Mouse (Mus musculus) kidney, embryonic 14.5 days (tissue): Measurements from ENCODE around the gene Jmjd1c. TPM values are rescaled to one million over a fixed set of nuclear protein-coding genes. Genes with fewer than 3 reads are reported as not detected.

ENCODE experiments used
- ATAC-seq: fragments of 200-750 bp; cut with Nextera tagmentation; 2 replicates; pipeline ENCODE4 v1.8.0; 2017; ENCODE audit warnings: moderate number of reproducible peaks, mild to moderate bottlenecking, moderate TSS enrichment, moderate library complexity; ENCODE audit not compliant: low FRiP score, low TSS enrichment
- H3K27ac ChIP-seq: fragments of 300-500 bp; sonication (generic); 2 replicates; pipeline ENCODE4 v1.5.1; 2014; ENCODE audit warnings: low read depth, mild to moderate bottlenecking, low read length, moderate library complexity, mixed read lengths
- H3K27me3 ChIP-seq: fragments of 300-500 bp; sonication (generic); 2 replicates; pipeline ENCODE4 v1.6.1; 2014; ENCODE audit warnings: mild to moderate bottlenecking, low read length; ENCODE audit not compliant: control insufficient read depth, insufficient read depth
- H3K36me3 ChIP-seq: fragments of 300-500 bp; sonication (generic); 2 replicates; pipeline ENCODE4 v1.6.1; 2014; ENCODE audit warnings: low read length, mixed read lengths; ENCODE audit not compliant: control insufficient read depth, insufficient read depth
- H3K4me1 ChIP-seq: fragments of 300-500 bp; sonication (generic); 2 replicates; pipeline ENCODE4 v1.6.1; 2014; ENCODE audit warnings: low read length, mixed read lengths; ENCODE audit not compliant: control insufficient read depth, insufficient read depth
- H3K4me2 ChIP-seq: fragments of 300-500 bp; sonication (generic); replicated peaks from 2 replicates; pipeline ENCODE4 v1.6.1; 2014; ENCODE audit warnings: low read depth, mild to moderate bottlenecking, low read length
- H3K4me3 ChIP-seq: fragments of 300-500 bp; sonication (generic); 2 replicates; pipeline ENCODE4 v1.5.1; 2014; ENCODE audit warnings: mild to moderate bottlenecking, low read length
- H3K9ac ChIP-seq: fragments of 300-500 bp; sonication (generic); 2 replicates; pipeline ENCODE4 v1.6.1; 2014; ENCODE audit warnings: low read depth, mild to moderate bottlenecking, low read length, moderate library complexity
- H3K9me3 ChIP-seq: fragments of 300-500 bp; sonication (generic); 2 replicates; pipeline ENCODE4 v1.6.1; 2016; ENCODE audit warnings: low read length; ENCODE audit not compliant: control insufficient read depth
- WGBS: fragments of 180-500 bp; shearing (Covaris S2); extraction: QIAGEN DNeasy Blood & Tissue Kit; methylation state at CpG from one replicate; pipeline ENCODE4 v1.1.7; 2014; 5-methylcytosine and 5-hydroxymethylcytosine counted together
- polyA plus RNA-seq: library from polyadenylated mRNA; unstranded; fragments of >200 nt; fragmentation: Nextera tagmentation; extraction: Ambion mirVana; gene quantifications from 2 replicates; pipeline ENCODE4 v1.2.1, GENCODE M21; 2014

Gene Jmjd1c
- polyA plus RNA-seq, 1 experiment from 2014 or later, result 51.1 TPM

DNA sequence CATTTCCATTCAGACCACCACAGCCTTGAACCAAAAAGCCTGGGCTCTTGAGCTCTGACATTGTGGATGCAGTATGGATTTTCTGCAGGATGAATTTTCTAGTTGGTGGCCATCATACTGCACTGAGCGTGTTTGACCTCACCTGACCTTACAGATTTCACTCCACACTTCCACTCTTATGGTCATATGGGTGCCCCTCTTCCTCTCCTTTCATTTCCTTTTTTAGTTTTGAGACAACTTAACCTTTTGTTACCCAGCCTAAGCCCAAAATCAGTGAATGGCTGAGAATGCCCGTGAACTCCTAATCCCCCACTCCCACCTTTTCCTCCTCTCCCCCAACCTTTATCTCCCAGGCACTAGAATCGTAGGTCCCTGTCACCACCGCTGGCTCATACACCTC is 194.7 kb downstream of the Jmjd1c start:
- Histone ChIP-seq H3K4me3 (no peak overlapping the region), H3K4me1 (no peaks in the 10 kb centered on the region), H3K9ac (no peak overlapping the region), H3K27ac (no peak overlapping the region), H3K27me3 (no peaks in the 10 kb centered on the region), H3K36me3 (no peaks in the 10 kb centered on the region), H3K4me2 (no peak overlapping the region), H3K9me3 (no peaks in the 10 kb centered on the region)
- ATAC-seq, result no peak
- WGBS, result 50% methylated on average over 4 of the region's 4 CpGs

GRCm38 (mm10) chr10:67291087-67291486 is 195.2 kb downstream of the Jmjd1c start:
- ATAC-seq, result no peak
- Histone ChIP-seq H3K4me1 (no peaks in the 10 kb centered on the region), H3K27ac (no peak overlapping the region), H3K9me3 (no peaks in the 10 kb centered on the region), H3K4me3 (no peak overlapping the region), H3K4me2 (no peak overlapping the region), H3K36me3 (no peaks in the 10 kb centered on the region), H3K27me3 (no peaks in the 10 kb centered on the region), H3K9ac (no peak overlapping the region)
- WGBS, result 51% methylated on average over 8 of the region's 8 CpGs

DNA sequence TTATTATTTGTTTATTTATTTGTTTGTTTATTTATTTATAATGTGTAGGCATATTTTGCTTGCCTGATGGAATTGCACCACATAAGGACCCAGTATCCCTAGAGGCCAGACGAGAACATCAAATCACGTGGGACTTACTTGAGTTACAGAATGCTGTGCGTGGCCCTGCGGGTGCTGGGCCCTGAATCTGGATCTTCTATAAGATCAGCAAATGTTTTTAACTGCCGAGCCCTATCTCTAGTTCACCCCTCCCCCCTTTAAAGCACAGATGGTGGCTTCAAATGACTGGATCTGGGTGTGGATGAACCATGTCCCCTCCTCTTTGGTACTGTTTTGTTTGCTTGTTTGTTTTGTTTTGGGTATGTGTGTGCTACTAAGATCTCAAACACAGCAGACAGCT is 199.4 kb downstream of the Jmjd1c start:
- Histone ChIP-seq H3K4me3 (no peak overlapping the region), H3K4me1 (no peaks in the 10 kb centered on the region), H3K9ac (no peak overlapping the region), H3K27me3 (no peaks in the 10 kb centered on the region), H3K9me3 (no peaks in the 10 kb centered on the region), H3K27ac (no peak overlapping the region), H3K4me2 (no peak overlapping the region), H3K36me3 (no peaks in the 10 kb centered on the region)
- WGBS, result 64% methylated on average over 5 of the region's 5 CpGs
- no peak for ATAC-seq

- Histone ChIP-seq H3K9me3 (no peaks in the 10 kb centered on the region), H3K27me3 (no peaks in the 10 kb centered on the region), H3K4me3 (no peak overlapping the region), H3K9ac (no peak overlapping the region), H3K4me2 (no peak overlapping the region), H3K4me1 (no peaks in the 10 kb centered on the region), H3K27ac (no peak overlapping the region), H3K36me3 (no peaks in the 10 kb centered on the region)
- no peak for ATAC-seq
- WGBS, result 74% methylated on average over 7 of the region's 7 CpGs
Measured at GRCm38 (mm10) chr10:67295938-67296466, 200.1 kb downstream of the Jmjd1c start.

DNA sequence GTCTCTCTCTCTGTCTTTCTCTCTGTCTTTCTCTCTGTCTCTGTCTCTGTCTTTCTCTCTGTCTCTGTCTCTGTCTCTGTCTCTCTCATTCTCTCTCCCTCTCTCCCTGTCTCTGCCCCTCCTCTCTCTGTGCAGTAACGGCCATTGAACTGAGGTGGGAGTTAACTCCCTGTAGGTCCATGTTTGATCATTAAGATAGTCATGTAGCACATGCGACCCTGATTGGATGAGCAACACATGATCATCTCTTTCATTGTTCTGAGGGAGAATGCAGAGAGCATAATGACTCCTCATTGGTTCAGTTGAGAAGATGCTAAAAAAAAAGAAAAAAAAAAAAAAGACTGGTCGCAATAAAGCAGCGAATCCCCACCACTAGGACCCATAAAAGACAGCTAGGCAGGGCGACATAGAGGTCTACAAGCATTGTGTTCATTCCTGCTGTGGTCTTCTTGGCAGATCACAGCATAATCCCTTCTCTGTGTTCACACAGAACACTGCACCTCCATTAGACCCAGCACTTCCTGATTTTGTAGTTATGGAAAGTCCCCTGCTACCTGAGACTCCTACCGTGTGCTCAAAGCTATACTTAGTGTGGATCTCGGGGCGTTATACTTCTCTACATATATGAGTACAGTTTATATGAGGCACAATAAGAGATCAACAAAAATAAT is 200.7 kb downstream of the Jmjd1c start:
- ATAC-seq, result no peak

GRCm38 (mm10) chr10:67297175-67297855 is 201.4 kb downstream of the Jmjd1c start:
- no peaks in the 10 kb centered on the region for H3K9me3 ChIP-seq
- no peaks in the 10 kb centered on the region for H3K36me3 ChIP-seq
- H3K27me3 ChIP-seq, result no peaks in the 10 kb centered on the region
- WGBS, result 83% methylated on average over 17 of the region's 17 CpGs
- no peak overlapping the region for H3K9ac ChIP-seq
- H3K4me3 ChIP-seq, result no peak overlapping the region
- no peak overlapping the region for H3K4me2 ChIP-seq
- H3K27ac ChIP-seq, result no peak overlapping the region
- ATAC-seq, result no peak
- H3K4me1 ChIP-seq, result no peaks in the 10 kb centered on the region

More for the DNA sequence above, 200.7 kb downstream of the Jmjd1c start:
- WGBS, result 73% methylated on average over 8 of the region's 8 CpGs
- no peaks in the 10 kb centered on the region for H3K4me1 ChIP-seq
- no peak overlapping the region for H3K4me2 ChIP-seq
- H3K9ac ChIP-seq, result no peak overlapping the region
- H3K27me3 ChIP-seq, result no peaks in the 10 kb centered on the region
- no peaks in the 10 kb centered on the region for H3K36me3 ChIP-seq
- no peaks in the 10 kb centered on the region for H3K9me3 ChIP-seq
- H3K4me3 ChIP-seq, result no peak overlapping the region
- H3K27ac ChIP-seq, result no peak overlapping the region

DNA sequence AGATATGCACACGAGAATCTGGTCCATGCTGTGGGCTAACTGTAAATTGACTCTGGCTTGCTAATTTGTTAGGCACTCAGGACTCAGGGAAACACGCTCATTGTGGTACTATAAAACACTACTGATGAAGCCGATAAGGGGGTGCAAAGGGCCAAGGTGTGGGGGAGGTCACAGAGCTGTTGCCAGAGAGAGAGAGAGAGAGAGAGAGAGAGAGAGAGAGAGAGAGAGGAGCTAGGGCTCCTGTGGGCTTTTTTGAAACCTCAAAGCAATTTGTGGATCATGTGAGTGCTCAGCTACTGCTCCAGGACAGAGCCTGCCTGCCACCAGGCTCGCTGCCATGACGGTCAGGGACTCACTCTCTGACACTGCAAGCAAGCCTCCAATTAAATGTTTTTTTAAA is 202.9 kb downstream of the Jmjd1c start:
- ATAC-seq, result no peak
- 17% methylated on average over 5 of the region's 5 CpGs for WGBS
- Histone ChIP-seq H3K27ac (no peak overlapping the region), H3K4me2 (no peak overlapping the region), H3K27me3 (no peaks in the 10 kb centered on the region), H3K36me3 (no peaks in the 10 kb centered on the region), H3K9ac (no peak overlapping the region), H3K4me1 (no peaks in the 10 kb centered on the region), H3K4me3 (no peak overlapping the region), H3K9me3 (no peaks in the 10 kb centered on the region)

DNA sequence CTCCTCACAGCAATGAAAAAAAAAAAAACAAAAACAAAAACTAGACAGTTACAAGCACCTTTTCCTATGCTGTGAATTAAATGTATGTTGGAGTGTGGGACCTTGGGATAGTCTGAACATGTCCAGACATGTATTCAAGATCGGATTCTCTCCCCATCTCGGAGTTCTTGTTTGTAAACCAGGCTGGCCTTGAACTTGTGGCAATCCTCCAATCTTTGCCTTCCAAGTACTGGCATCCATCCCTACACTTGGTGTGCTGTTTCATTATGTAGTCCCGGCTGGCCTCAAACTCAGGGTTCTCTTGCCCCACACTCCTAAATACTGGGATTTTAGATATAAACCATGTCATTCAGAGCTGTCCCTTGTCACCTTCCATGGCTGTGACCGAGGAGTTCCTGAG is 203.4 kb downstream of the Jmjd1c start:
- H3K4me1 ChIP-seq, result no peaks in the 10 kb centered on the region
- no peaks in the 10 kb centered on the region for H3K27me3 ChIP-seq
- 73% methylated on average over 4 of the region's 4 CpGs for WGBS
- no peaks in the 10 kb centered on the region for H3K36me3 ChIP-seq
- H3K9me3 ChIP-seq, result no peaks in the 10 kb centered on the region
- H3K4me2 ChIP-seq, result no peak overlapping the region
- ATAC-seq, result no peak
- no peak overlapping the region for H3K27ac ChIP-seq
- H3K4me3 ChIP-seq, result no peak overlapping the region
- no peak overlapping the region for H3K9ac ChIP-seq

DNA sequence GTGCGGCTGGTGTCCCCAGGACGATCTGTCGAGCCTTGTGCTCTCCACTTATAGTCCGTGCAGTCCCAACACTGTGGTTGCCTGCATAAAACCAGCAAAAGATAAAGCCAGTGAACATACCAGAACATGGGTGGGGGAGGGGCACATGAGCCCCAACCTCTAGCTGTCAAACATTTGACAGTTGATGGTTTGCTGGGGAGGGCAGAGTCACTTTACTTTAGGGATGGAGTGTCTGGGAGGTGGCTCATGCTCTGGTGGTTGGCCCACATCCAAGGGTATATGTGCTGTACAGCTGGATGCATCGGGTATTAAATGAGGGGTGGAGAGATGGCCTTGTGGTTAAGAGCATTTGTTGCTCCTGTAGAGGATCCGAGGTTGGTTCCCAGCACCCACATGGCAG is 205.1 kb downstream of the Jmjd1c start:
- no peak overlapping the region for H3K4me2 ChIP-seq
- H3K36me3 ChIP-seq, result no peaks in the 10 kb centered on the region
- no peaks in the 10 kb centered on the region for H3K9me3 ChIP-seq
- H3K27ac ChIP-seq, result no peak overlapping the region
- H3K9ac ChIP-seq, result no peak overlapping the region
- no peak overlapping the region for H3K4me3 ChIP-seq
- ATAC-seq, result no peak
- H3K27me3 ChIP-seq, result no peaks in the 10 kb centered on the region
- 89% methylated on average over 6 of the region's 6 CpGs for WGBS
- H3K4me1 ChIP-seq, result no peaks in the 10 kb centered on the region
